Mouse (Mus musculus) limb, embryonic 15.5 days (tissue): Measurements from ENCODE around the gene Tubgcp2. TPM values are rescaled to one million over a fixed set of nuclear protein-coding genes. Genes with fewer than 3 reads are reported as not detected.

Source experiments
- ATAC-seq: fragments of 200-750 bp; cut with Nextera tagmentation; 2 replicates; pipeline ENCODE4 v1.8.0; 2017; ENCODE audit warnings: low read depth, moderate TSS enrichment; ENCODE audit not compliant: insufficient number of reproducible peaks, low FRiP score, low TSS enrichment
- H3K27ac ChIP-seq: fragments of 300-500 bp; sonication (generic); 2 replicates; pipeline ENCODE4 v1.5.1; 2015; ENCODE audit warnings: moderate library complexity, mild to moderate bottlenecking, inconsistent platforms
- H3K27me3 ChIP-seq: fragments of 300-500 bp; sonication (generic); 2 replicates; pipeline ENCODE4 v1.6.1; 2015; ENCODE audit warnings: inconsistent platforms
- H3K36me3 ChIP-seq: fragments of 300-500 bp; sonication (generic); 2 replicates; pipeline ENCODE4 v1.6.1; 2015; ENCODE audit warnings: inconsistent platforms
- H3K4me1 ChIP-seq: fragments of 300-500 bp; sonication (generic); 2 replicates; pipeline ENCODE4 v1.6.1; 2015; ENCODE audit warnings: inconsistent platforms
- H3K4me2 ChIP-seq: fragments of 300-500 bp; sonication (generic); 2 replicates; pipeline ENCODE4 v1.6.1; 2015; ENCODE audit warnings: mild to moderate bottlenecking, inconsistent platforms
- H3K4me3 ChIP-seq: fragments of 300-500 bp; sonication (generic); 2 replicates; pipeline ENCODE4 v1.5.1; 2015; ENCODE audit warnings: mild to moderate bottlenecking, inconsistent platforms
- H3K9ac ChIP-seq: fragments of 300-500 bp; sonication (generic); 2 replicates; pipeline ENCODE4 v1.6.1; 2015; ENCODE audit warnings: inconsistent platforms
- H3K9me3 ChIP-seq: fragments of 300-500 bp; sonication (generic); 2 replicates; pipeline ENCODE4 v1.6.1; 2016; ENCODE audit warnings: inconsistent platforms
- WGBS: fragments of 180-500 bp; shearing (Covaris S2); methylation state at CpG from one replicate; pipeline ENCODE4 v1.1.7; 2015; 5-methylcytosine and 5-hydroxymethylcytosine counted together
- microRNA counts: library from miRNA; unstranded; fragments of <30 nt; microRNA quantifications from one replicate; lab custom pipeline; 2016
- microRNA-seq: library from miRNA; unstranded; fragments of <30 nt; microRNA quantifications from one replicate; pipeline ENCODE4, GENCODE M21; 2016
- polyA plus RNA-seq: library from polyadenylated mRNA; unstranded; fragments of >200 nt; fragmentation: Nextera tagmentation; extraction: Ambion mirVana; gene quantifications from 2 replicates; pipeline ENCODE4 v1.2.1, GENCODE M21; 2015

The Tubgcp2 gene
- polyA plus RNA-seq, 1 experiment from 2014 or later: 51.9 TPM

- H3K4me1 ChIP-seq: no peaks in the 10 kb centered on the region
- no peak overlapping the region for H3K9ac ChIP-seq
- ATAC-seq: no peak
- no peaks in the 10 kb centered on the region for H3K9me3 ChIP-seq
- H3K36me3 ChIP-seq: no peaks in the 10 kb centered on the region
- no peak overlapping the region for H3K4me3 ChIP-seq
- WGBS: 61% methylated on average over 6 of the region's 6 CpGs
- peaks cover 25% of the 10 kb centered on the region for H3K27me3 ChIP-seq
- H3K27ac ChIP-seq: no peak overlapping the region
- no peak overlapping the region for H3K4me2 ChIP-seq
These were observed 84.4 kb downstream of the Tubgcp2 start for GRCm38 (mm10) chr7:139951991-139952633.

GRCm38 (mm10) chr7:139951079-139951478 lies 85.4 kb downstream of the Tubgcp2 start:
- H3K36me3 ChIP-seq: no peaks in the 10 kb centered on the region
- H3K27ac ChIP-seq: peak overlapping the region; percentile 68; the same call in 1 of the 2 replicates
- H3K4me1 ChIP-seq: no peaks in the 10 kb centered on the region
- H3K27me3 ChIP-seq: peaks cover 34% of the 10 kb centered on the region
- 5% methylated on average over 16 of the region's 16 CpGs for WGBS
- no peaks in the 10 kb centered on the region for H3K9me3 ChIP-seq
- H3K9ac ChIP-seq: peak overlapping the region; percentile 45; the same call in 1 of the 2 replicates
- peak overlapping the region; percentile 89 for H3K4me2 ChIP-seq
- peak overlapping the region; percentile 59 for H3K4me3 ChIP-seq
- no peak for ATAC-seq

GRCm38 (mm10) chr7:139950283-139950971 lies 86.0 kb downstream of the Tubgcp2 start:
- peak overlapping the region; percentile 45 for H3K9ac ChIP-seq

GRCm38 (mm10) chr7:139949893-139950282 lies 86.6 kb downstream of the Tubgcp2 start:
- H3K4me1 ChIP-seq: no peaks in the 10 kb centered on the region
- H3K4me2 ChIP-seq: peak overlapping the region; percentile 89
- no peaks in the 10 kb centered on the region for H3K9me3 ChIP-seq
- no peak overlapping the region for H3K27ac ChIP-seq
- H3K9ac ChIP-seq: peak overlapping the region; percentile 45
- H3K4me3 ChIP-seq: peak overlapping the region; percentile 59
- 1% methylated on average over 15 of the region's 15 CpGs for WGBS
- H3K27me3 ChIP-seq: peaks cover 46% of the 10 kb centered on the region
- peak; percentile 82 for ATAC-seq
- no peaks in the 10 kb centered on the region for H3K36me3 ChIP-seq

More at GRCm38 (mm10) chr7:139950283-139950971, 86.0 kb downstream of the Tubgcp2 start:
- Histone ChIP-seq H3K4me3 (peak overlapping the region; percentile 59), H3K4me1 (no peaks in the 10 kb centered on the region), H3K27ac (peak overlapping the region; percentile 68), H3K27me3 (peaks cover 40% of the 10 kb centered on the region), H3K36me3 (no peaks in the 10 kb centered on the region), H3K4me2 (peak overlapping the region; percentile 89), H3K9me3 (no peaks in the 10 kb centered on the region)
- peak; percentile 53; the same call in 1 of the 2 replicates for ATAC-seq
- under 1% methylated on average over 33 of the region's 33 CpGs for WGBS

- H3K36me3 ChIP-seq: no peaks in the 10 kb centered on the region
- peaks cover 12% of the 10 kb centered on the region for H3K4me1 ChIP-seq
- ATAC-seq: no peak
- 30% methylated on average over 5 of the region's 5 CpGs for WGBS
- H3K4me3 ChIP-seq: no peak overlapping the region
- H3K9me3 ChIP-seq: no peaks in the 10 kb centered on the region
- H3K9ac ChIP-seq: no peak overlapping the region
- no peak overlapping the region for H3K4me2 ChIP-seq
- H3K27ac ChIP-seq: no peak overlapping the region
- peaks cover 82% of the 10 kb centered on the region for H3K27me3 ChIP-seq
These were observed 90.4 kb downstream of the Tubgcp2 start for GRCm38 (mm10) chr7:139946032-139946431.

MicroRNAs within 50 kb of the gene (microRNA counts, 519-probe panel; counts per million panel counts)
- 1,499 counts per million, percentile 16 among the panel's probes with 10 or more counts for microRNA mmu-miR-202-3p (lab: Ali Mortazavi, UCI)
- microRNA mmu-miR-202-5p (lab: Ali Mortazavi, UCI): 1,966 counts per million, percentile 34 among the panel's probes with 10 or more counts

Small RNA genes within 50 kb of the gene (microRNA-seq; reads per million reads assigned to microRNA genes)
- gene Mir202 (not detected), gene Mir7062 (not detected), gene mmu-mir-7686 (not detected)

Other genes starting within 250 kb of the Tubgcp2 start
- gene Adgra1, start 202.5 kb downstream of the Tubgcp2 start, polyA plus RNA-seq: 0.70 and 0.76 TPM in 2 replicates
- 0.24 and 0.26 TPM in 2 replicates for gene Kndc1, start 142.0 kb downstream of the Tubgcp2 start, polyA plus RNA-seq
- 0.12 TPM in 1 of 2 replicates, not detected in the other for gene Utf1, start 92.9 kb downstream of the Tubgcp2 start, polyA plus RNA-seq
- gene 6430531B16Rik, start 57.9 kb downstream of the Tubgcp2 start, polyA plus RNA-seq: 0.38 and 0.44 TPM in 2 replicates
- 2.9 and 3.0 TPM in 2 replicates for gene Adam8, start 44.1 kb downstream of the Tubgcp2 start, polyA plus RNA-seq
- 36.9 and 37.2 TPM in 2 replicates for gene Zfp511, start 278 bp downstream of the Tubgcp2 start, polyA plus RNA-seq
- not detected in 2 replicates for gene Msx3, start 12.4 kb upstream of the Tubgcp2 start, polyA plus RNA-seq
- gene Caly, start 45.9 kb upstream of the Tubgcp2 start, polyA plus RNA-seq: 0.55 and 1.2 TPM in 2 replicates
- 0.41 TPM in 1 of 2 replicates, not detected in the other for gene Prap1, start 56.7 kb upstream of the Tubgcp2 start, polyA plus RNA-seq
- 21.4 and 22.3 TPM in 2 replicates for gene Fuom, start 65.8 kb upstream of the Tubgcp2 start, polyA plus RNA-seq
- gene Paox, start 79.1 kb upstream of the Tubgcp2 start, polyA plus RNA-seq: 17.7 and 18.4 TPM in 2 replicates
- gene Echs1, start 79.8 kb upstream of the Tubgcp2 start, polyA plus RNA-seq: 130 and 141 TPM in 2 replicates
- gene Mtg1, start 100.9 kb upstream of the Tubgcp2 start, polyA plus RNA-seq: 20.6 and 21.9 TPM in 2 replicates
- gene Sprn, start 118.2 kb upstream of the Tubgcp2 start, polyA plus RNA-seq: 0.27 and 0.36 TPM in 2 replicates
- not detected in 2 replicates for gene Olfr522, start 128.1 kb upstream of the Tubgcp2 start, polyA plus RNA-seq
- gene Olfr523, start 136.5 kb upstream of the Tubgcp2 start, polyA plus RNA-seq: not detected in 2 replicates
- gene Olfr524, start 169.3 kb upstream of the Tubgcp2 start, polyA plus RNA-seq: not detected in 2 replicates
- 0.11 TPM in 1 of 2 replicates, not detected in the other for gene Cd163l1, start 181.6 kb upstream of the Tubgcp2 start, polyA plus RNA-seq
- gene 5830411N06Rik, start 210.6 kb upstream of the Tubgcp2 start, polyA plus RNA-seq: not detected in 2 replicates